Mouse (Mus musculus): Measurements from ENCODE around the gene B4galnt2.
A peak's percentile ranks its signal among the peaks of the same experiment; 100 is the strongest.

Gene B4galnt2

DNA sequence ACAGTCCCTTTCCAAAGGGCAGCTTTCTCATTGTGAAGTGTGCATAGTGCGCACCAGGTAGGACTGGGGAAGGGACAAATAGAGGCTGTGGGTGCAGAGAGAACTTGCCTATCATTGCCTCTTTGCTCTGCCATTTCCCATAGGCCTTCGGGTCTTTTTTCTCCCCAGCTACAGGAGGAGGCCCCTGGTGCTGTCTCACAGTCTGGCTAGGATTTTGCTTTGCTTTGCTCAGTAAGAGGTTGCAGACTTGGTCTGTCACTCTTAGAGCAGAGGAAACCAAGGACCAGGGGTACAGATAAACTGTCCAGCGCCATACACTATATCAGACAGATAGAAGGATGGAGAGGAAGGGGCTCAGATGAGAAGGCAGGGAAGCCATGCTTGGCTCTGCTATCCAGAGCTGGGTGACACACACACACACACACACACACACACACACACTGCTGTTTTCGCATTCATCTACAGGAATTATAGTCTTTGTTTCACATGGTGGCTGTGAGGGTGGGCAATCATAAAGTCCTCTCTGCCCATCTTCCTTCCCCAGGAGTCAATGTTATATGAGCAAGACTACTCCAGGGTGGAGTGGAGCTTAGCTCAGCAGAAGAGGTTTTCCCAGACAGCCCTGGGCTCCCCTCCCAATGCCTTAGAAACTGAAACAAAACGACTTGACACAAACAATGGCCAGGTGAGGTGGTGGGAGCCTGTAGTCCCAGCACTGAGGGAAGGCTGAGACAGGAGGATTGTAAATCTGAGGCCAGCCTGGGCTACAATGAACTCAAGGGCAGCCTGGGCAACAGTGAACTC is 73.8 kb downstream of the B4galnt2 start:
- no peak for DNase-seq (ENCODE audit: low spot score)

DNA sequence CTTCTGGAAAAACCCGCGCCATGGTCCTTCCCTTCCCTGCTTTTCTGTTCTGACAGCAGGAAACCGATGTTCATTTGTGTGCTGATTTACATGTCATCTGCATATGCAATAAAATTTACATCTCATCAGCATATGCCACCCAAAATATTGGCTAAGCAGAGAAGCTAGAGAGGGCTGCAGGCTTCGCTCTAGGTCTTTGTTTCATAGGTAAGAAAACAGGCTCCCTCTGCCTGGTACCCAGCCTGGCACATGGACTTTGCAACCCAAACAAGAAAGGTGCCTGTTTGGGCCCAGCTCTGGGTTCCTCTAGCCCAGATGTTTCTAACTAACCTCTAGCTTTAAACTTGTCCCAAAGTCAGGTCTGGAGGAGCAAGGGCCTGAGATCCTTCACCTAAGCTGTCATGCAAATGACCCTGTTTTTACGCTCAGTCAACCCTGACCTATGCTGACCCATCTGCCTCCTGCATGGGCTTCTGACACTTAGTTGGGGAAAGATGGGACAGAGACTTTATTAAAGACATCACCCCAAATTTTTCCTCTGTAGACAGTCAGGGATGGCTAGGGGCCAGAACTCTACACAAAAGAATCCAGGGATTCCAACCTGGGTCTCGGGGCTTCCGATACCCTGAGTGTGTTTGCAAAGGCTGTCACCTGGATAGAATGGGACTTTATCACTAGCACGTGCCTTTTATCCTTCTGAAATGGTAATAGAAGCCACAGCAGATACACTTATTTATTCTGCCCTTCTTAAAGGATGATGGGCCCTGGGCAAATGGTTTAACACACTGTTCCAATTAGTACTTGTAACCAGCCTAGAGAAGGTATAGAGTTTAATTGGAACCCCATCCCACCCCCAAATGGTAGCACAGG is 75.5 kb downstream of the B4galnt2 start:
- DNase-seq (ENCODE audit: low spot score) = no peak

GRCm38 (mm10) chr11:95838598-95838997 is 76.1 kb downstream of the B4galnt2 start:
- no peak for DNase-seq (ENCODE audit: low spot score)

- peak; percentile 87 for DNase-seq (ENCODE audit: low spot score)
Measured at GRCm38 (mm10) chr11:95837059-95837458, 77.6 kb downstream of the B4galnt2 start, which contains the start of gene Gngt2. Gene Gngt2 (plus strand): TSS chr11:95837216.

- no peak for DNase-seq (ENCODE audit: low spot score)
Measured at GRCm38 (mm10) chr11:95836433-95836832, 78.3 kb downstream of the B4galnt2 start.

- no peak for DNase-seq (ENCODE audit: low spot score)
Measured at GRCm38 (mm10) chr11:95835832-95836231, 78.9 kb downstream of the B4galnt2 start.

GRCm38 (mm10) chr11:95834742-95835710 is 79.7 kb downstream of the B4galnt2 start:
- no peak for DNase-seq (ENCODE audit: low spot score)

DNA sequence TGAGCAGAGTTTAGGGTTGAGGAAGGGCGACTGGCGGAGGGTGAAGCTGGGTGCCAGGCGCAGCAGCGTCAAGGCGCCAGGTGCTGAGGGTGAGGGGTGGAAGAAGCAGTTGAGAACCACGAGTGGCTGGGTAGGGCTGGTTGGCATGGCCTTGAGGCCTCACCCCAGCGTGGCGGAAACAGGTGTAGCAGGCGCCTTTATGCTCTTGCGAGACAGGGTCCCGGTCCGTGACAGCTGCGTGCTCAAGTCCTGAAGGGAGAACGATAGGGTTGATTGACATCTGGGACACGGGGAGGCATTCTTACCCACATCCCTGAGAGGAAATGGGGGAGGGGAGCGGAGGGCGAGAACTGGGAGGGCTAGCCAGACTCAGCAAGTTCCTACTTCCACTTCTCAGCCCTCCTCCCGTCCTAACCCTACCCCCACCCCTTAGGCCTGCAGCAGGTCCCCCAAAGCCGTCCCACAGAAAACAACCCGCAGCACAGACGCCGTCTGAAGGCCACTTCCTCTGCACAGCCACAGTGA is 80.5 kb downstream of the B4galnt2 start:
- DNase-seq (ENCODE audit: low spot score) = no peak

DNA sequence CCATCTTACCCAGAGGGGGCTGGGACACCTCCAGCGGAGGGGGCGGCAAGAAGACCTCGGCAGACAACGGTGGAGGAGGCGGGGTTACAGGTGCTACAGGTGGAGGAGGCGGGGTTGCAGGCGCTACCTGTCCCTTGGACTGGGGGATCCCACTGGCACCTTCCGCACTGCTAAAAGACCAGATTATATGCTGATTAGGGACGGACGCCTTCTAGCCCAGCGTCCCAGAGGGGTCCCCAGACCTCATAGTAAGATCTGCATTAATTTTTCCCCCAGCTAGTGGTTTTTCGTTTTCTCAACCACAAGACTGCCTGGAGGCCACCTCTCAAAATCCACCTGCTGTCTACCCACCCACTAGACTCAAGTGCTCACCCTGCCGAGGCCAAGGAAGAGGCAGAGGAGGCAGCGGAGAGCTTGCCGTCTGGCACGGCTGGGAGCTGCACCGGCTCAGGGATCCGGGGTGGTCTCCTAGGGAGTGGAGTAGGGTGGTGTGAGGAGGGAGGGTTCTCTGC is 81.0 kb downstream of the B4galnt2 start:
- DNase-seq (ENCODE audit: low spot score) = no peak

GRCm38 (mm10) chr11:95833006-95833570 is 81.6 kb downstream of the B4galnt2 start:
- DNase-seq (ENCODE audit: low spot score) = no peak

GRCm38 (mm10) chr11:95832129-95833005 is 82.3 kb downstream of the B4galnt2 start:
- no peak for DNase-seq (ENCODE audit: low spot score)

GRCm38 (mm10) chr11:95831641-95832040 is 83.0 kb downstream of the B4galnt2 start:
- no peak for DNase-seq (ENCODE audit: low spot score)

DNA sequence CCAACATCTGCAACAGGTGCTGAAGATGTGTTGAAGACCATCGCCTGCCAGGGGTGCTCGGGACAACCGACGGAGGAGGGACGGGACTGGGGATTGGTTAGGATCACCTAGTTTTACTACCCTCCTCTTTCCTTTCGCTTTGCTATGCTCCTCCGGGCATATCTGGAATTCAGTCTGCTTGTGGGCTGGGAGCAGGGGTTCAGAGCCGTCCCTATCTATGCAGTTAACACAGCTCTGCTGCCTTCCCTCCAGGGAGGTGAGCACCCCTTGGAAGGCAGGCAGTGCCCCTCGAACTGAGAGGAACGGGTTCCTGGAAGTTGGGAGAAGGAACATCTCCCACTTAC is 83.4 kb downstream of the B4galnt2 start:
- DNase-seq (ENCODE audit: low spot score) = no peak

DNA sequence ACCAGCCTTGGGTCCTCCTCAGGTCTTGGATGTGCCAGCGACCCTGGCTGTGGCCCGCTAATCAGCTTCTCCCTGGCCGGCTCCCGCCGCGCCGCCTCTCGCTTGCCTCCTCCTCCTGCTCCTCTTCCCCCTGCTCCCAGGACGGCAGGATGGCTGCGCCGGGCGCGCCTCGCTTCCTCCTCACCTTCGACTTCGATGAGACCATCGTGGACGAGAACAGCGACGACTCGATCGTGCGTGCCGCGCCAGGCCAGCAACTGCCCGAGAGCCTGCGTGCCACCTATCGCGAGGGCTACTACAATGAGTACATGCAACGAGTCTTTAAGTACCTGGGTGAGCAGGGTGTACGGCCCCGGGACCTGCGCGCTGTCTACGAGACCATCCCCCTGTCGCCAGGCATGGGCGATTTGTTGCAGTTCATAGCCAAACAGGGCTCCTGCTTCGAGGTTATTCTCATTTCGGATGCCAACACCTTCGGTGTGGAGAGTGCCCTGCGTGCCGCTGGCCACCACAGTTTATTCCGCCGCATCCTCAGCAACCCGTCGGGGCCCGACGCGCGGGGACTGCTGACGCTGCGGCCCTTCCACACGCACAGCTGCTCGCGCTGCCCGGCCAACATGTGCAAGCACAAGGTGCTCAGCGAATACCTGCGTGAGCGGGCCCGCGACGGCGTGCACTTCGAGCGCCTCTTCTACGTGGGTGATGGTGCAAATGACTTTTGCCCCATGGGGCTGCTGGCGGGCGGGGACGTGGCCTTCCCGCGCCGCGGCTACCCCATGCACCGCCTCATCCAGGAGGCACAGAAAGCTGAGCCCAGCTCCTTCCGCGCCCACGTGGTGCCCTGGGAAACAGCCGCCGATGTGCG is 84.0 kb downstream of the B4galnt2 start:
- DNase-seq (ENCODE audit: low spot score) = no peak

DNA sequence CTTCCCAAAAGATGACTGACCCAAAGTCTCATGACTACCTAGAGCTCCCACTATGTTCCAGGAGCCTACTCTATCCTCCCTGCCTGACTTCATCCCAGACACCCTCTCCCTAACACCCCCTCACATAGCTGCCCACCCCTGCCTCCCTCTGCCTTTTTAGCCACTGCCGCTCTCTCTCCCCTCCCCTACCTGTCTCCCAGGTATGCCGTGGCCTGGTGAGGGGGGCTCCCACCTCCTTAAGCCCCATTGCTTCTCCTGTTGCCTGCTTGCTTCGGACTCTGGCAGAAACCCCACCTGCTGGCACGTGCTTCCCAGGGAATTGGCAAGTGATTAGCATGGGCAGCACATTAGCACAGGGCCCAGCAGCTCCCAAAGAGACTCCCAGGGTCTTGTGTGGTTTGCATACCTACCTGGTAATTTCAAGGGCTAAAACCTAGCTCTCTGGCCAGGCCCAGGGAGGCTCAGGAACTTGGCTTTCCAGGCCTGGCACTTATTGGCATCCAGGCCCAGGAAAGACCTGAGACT is 85.1 kb downstream of the B4galnt2 start:
- no peak for DNase-seq (ENCODE audit: low spot score)

- DNase-seq (ENCODE audit: low spot score) = peak; percentile 37
Measured at GRCm38 (mm10) chr11:95828181-95828964, 86.3 kb downstream of the B4galnt2 start.

DNA sequence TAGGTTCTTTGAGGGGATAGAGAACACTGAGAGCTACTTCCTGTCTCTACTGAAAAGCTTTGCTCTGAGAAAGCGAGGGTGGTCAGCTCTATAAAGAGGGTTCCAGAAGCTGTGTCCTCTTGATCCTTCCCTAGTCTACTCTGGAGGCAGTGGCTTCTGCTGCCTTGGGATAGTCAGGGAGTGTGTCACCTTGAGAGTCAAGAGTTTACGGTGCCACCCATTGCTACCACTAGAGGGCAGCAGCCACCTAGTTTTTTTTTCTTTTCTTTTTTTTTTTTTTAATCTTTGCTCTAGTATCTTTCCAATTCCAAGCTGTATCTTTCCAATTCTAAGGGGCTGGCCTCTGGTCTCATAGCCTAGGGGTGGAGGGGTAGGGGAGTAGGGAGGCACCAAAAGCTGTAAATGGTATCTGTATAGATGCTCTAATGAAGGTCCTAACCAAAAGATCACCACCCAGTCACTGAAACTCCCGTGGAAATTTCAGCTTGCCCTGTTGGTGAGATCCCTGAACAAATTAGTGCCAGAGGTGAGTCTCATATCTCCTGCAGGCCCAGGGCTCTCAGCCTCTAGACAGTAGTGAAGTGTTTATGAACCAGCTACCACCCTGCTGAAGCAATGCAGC is 87.1 kb downstream of the B4galnt2 start:
- peak; percentile 86 for DNase-seq (ENCODE audit: low spot score)

DNA sequence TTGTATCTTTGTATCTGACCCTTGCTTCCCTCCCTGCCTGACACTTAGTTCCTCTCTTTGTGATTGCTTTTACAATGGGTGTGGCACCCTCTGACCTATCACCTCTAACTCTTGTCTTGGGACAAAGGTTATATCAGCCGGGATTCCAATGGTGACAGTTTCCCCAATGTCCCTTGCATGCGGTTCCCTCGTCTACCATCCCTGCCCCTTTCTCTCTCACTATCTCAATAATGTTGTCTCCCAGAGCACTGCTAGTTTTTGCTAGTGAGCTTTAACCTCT is 87.6 kb downstream of the B4galnt2 start:
- no peak for DNase-seq (ENCODE audit: low spot score)

All from adipocyte (in vitro differentiated cells).